Mouse (Mus musculus) brain, adult 2 months (tissue): ENCODE results near the gene Zbtb25.

Source experiments
- DNase-seq: peaks from one replicate; pipeline ENCODE4 v3.0.0; 2011; ENCODE audit warnings: low read depth, low spot score

The Zbtb25 gene

GRCm38 (mm10) chr12:76369206-76369977 is at the start of gene Zbtb25:
Gene Zbtb25, minus strand, starts transcription at chr12:76369602.
- peak; percentile 98 for DNase-seq

DNA sequence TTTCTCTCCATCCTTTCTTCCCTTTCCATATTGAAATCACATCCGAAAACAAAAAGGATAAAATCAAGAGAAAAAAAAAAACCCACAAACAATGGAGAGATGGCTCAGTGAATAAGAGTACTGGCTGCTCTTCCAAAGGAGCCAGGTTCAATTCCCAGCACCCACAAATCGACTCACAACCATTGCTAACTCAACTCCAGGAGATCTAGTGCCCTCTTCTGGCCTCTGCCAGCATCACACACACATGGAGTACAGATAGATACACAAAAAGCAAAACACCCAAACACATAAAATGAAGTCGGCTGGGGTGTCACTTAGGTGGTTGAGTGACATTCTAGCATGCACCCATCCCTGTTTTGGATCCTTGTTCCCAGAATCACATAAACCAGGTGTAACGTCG is 48.9 kb upstream of the Zbtb25 start:
- no peak for DNase-seq

GRCm38 (mm10) chr12:76417433-76417854 is 48.0 kb upstream of the Zbtb25 start, which contains the start of gene Ppp1r36:
Gene Ppp1r36, plus strand, starts transcription at chr12:76417538.
- DNase-seq: no peak

GRCm38 (mm10) chr12:76415383-76416010 is 46.1 kb upstream of the Zbtb25 start:
- no peak for DNase-seq

DNA sequence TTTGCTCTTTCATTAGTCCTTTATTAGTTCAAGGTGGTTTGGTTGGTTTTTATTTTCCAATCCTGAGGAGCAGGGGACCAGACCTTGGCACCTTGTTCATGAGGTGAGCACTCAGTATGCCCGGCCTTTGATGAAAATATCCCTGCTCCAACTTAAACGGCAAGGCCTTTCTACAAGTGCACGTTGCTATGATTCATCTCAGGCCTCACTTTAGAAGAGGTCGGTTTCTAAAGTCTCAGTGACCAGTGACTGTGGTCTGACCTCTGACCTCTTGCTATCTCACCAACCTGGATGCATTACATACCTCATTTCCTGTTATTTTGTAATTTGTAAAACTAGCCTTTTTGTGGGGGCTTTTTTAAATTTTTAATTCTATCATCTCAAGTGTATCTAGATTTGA is 39.8 kb upstream of the Zbtb25 start:
- DNase-seq: no peak

DNA sequence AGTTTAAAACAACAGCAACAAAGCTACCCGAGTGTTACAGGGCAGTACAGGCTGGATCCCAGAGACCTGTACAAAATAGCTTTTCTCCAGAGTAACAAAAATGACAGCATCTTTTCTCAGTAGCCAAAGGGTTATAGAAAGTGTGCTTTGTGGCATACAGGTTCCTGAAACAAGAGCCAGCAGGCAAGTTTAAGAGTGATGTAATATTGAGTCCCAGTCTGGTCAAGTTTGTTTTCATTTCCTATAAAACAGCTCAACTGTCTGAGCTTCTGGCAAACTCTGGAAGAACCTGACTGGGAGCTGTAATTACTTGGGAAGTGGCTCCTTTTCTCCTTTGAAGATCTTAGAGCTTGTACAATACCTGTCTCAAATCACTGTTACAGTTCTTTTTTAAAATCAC is 37.8 kb upstream of the Zbtb25 start:
- no peak for DNase-seq

DNA sequence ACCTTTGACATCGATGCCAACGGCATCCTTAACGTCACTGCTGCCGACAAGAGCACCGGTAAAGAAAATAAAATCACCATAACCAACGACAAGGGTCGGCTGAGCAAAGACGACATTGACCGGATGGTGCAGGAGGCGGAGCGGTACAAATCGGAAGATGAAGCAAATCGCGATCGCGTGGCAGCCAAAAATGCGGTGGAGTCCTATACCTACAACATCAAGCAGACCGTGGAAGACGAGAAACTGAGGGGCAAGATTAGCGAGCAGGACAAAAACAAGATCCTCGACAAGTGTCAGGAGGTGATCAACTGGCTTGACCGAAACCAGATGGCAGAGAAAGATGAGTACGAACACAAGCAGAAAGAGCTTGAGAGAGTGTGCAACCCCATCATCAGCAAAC is 36.6 kb upstream of the Zbtb25 start:
- DNase-seq: no peak

- peak; percentile 60 for DNase-seq
These were observed 36.0 kb upstream of the Zbtb25 start for GRCm38 (mm10) chr12:76405183-76405970.

DNA sequence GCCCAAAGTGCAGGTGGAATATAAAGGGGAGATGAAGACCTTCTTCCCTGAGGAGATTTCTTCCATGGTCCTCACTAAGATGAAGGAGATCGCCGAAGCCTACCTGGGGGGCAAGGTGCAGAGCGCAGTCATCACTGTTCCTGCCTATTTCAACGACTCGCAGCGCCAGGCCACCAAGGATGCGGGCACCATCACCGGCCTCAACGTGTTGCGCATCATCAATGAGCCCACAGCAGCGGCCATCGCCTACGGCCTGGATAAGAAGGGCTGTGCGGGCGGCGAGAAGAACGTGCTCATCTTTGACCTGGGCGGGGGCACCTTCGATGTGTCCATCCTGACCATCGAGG is 35.4 kb upstream of the Zbtb25 start:
- no peak for DNase-seq

DNA sequence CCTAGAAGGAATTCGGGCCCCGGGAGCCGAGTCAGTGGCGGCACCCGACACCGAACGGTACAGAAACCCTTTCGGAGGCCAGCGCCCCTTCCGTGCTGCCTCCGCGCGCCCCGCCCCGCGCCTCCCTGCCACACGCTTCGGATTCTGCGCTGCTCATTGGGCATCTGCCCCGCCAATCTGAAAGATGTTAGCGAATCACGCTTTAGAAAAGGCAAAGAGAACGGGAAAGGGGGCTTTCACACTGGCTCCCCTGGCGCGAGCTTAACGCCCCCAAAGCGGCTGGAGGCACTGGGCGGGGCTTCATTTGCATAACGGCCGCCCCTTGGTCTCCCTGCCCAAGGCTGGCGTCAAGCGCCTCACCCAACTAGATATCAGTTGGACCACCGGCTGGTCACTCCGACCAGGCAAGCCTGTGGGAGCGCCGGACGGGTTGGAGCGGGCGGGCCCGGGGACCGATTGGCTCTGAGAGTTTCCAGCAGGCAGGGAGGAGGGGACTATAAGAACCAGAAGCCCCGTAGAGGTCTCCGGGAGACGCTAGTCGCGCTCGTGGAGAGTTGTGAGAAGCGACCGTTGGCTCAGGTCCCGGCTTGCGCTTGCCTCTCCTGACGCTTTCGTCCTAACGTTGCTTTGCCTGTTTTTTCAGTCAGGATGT is 34.6 kb upstream of the Zbtb25 start, which contains the start of gene Hspa2:
Hspa2 (plus strand) TSS at position 291 of the 652 bp plus-strand sequence.
- peak; percentile 99 for DNase-seq

- peak; percentile 93 for DNase-seq
These were observed 33.8 kb upstream of the Zbtb25 start for GRCm38 (mm10) chr12:76402991-76403885.

DNA sequence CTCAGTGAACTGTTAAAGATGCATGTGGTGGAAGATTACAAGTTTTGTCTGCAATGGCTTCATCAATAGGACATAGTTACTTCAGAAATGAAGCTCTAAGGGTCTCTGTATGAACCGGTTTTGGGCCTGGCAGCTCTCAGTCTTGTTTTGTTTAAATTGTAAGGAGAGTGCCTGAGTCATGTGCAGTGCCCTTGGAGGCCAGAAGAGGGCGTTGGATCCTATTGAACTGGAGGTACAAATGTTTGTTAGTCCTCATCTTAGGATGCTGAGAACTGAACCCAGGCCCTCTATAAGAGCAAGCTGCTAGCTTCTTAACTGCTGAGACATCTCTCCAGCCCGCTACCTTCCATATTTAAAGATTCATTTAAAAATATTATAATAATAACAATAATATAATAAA is 32.3 kb upstream of the Zbtb25 start:
- no peak for DNase-seq

- no peak for DNase-seq
These were observed 27.9 kb upstream of the Zbtb25 start for GRCm38 (mm10) chr12:76397281-76397680.

GRCm38 (mm10) chr12:76392979-76393378 is 23.6 kb upstream of the Zbtb25 start:
- DNase-seq: no peak

GRCm38 (mm10) chr12:76391595-76392271 is 22.3 kb upstream of the Zbtb25 start:
- no peak for DNase-seq

- DNase-seq: peak; percentile 51
These were observed 19.4 kb upstream of the Zbtb25 start for GRCm38 (mm10) chr12:76388794-76389193.

DNA sequence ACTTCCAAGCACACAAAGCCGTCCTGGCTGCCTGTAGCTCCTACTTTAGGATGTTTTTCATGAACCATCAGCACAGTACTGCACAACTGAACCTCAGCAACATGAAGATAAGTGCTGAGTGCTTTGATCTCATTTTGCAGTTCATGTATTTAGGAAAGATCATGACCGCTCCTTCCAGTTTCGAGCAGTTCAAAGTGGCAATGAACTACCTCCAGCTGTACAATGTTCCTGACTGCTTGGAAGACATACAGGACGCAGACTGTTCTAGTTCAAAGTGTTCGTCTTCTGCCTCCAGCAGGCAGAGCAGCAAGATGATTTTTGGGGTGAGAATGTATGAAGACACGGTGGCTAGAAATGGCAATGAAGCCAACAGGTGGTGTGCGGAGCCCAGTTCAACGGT is 15.9 kb upstream of the Zbtb25 start:
- DNase-seq: no peak

GRCm38 (mm10) chr12:76380151-76380550 is 10.7 kb upstream of the Zbtb25 start:
- DNase-seq: no peak

DNA sequence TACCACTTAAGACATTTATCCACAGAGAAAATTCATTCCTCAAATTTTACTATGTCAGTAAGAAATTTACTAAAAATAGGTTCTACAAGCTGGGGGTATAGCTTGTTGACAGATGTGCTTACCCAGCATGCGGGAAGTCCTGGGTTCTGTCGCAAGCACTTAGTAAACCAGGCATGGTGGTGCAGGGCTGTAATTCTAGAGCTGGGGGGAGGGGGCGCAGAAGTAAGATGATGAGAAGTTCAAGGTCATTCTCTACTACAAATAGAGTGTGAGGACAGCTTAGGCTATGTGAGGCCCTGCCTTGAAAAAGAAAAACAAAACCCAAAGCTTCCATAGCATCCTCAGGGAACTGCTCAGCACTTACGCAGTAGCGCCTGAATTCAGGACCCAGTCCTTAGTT is 9.2 kb upstream of the Zbtb25 start:
- DNase-seq: no peak

GRCm38 (mm10) chr12:76377726-76378125 is 8.3 kb upstream of the Zbtb25 start:
- no peak for DNase-seq
